Mouse (Mus musculus): ENCODE data around the gene Dmbt1. TPM values are rescaled to one million over a fixed set of nuclear protein-coding genes. Genes with fewer than 3 reads are reported as not detected.
"Not testable (repeated sequence)": the region's sequence is repeated elsewhere in the genome, so short reads cannot be mapped to it uniquely, and the experiment has no call there.

Gene Dmbt1
- not detected for polyA plus RNA-seq (2017; shearing (Covaris generic))

GRCm38 (mm10) chr7:131031755-131032154, at the start of gene Dmbt1:
TSS of gene Dmbt1 (plus strand) at chr7:131032053.
- ATAC-seq = no peak

GRCm38 (mm10) chr7:130982371-130982770, 49.5 kb upstream of the Dmbt1 start:
- ATAC-seq = no peak

- ATAC-seq = no peak
These were observed 49.0 kb upstream of the Dmbt1 start for GRCm38 (mm10) chr7:130982881-130983280.

GRCm38 (mm10) chr7:130984294-130984693, 47.6 kb upstream of the Dmbt1 start:
- no peak for ATAC-seq

- ATAC-seq = no peak
These were observed 46.7 kb upstream of the Dmbt1 start for GRCm38 (mm10) chr7:130985193-130985592.

GRCm38 (mm10) chr7:130985716-130986115, 46.1 kb upstream of the Dmbt1 start:
- ATAC-seq = no peak

- ATAC-seq = no peak
These were observed 43.7 kb upstream of the Dmbt1 start for GRCm38 (mm10) chr7:130988146-130988545.

- no peak for ATAC-seq
These were observed 42.5 kb upstream of the Dmbt1 start for GRCm38 (mm10) chr7:130989371-130989770.

- no peak for ATAC-seq
These were observed 40.6 kb upstream of the Dmbt1 start for GRCm38 (mm10) chr7:130991174-130991789.

GRCm38 (mm10) chr7:130993907-130994306, 37.9 kb upstream of the Dmbt1 start:
- no peak for ATAC-seq

- ATAC-seq = no peak
These were observed 29.7 kb upstream of the Dmbt1 start for GRCm38 (mm10) chr7:131001976-131002726.

- no peak for ATAC-seq
These were observed 27.8 kb upstream of the Dmbt1 start for GRCm38 (mm10) chr7:131004071-131004470.

- no peak for ATAC-seq
These were observed 24.6 kb upstream of the Dmbt1 start for GRCm38 (mm10) chr7:131007221-131007620.

GRCm38 (mm10) chr7:131009178-131009577, 22.7 kb upstream of the Dmbt1 start:
- no peak for ATAC-seq

- no peak for ATAC-seq
These were observed 20.0 kb upstream of the Dmbt1 start for GRCm38 (mm10) chr7:131011901-131012300.

GRCm38 (mm10) chr7:131019181-131019580, 12.7 kb upstream of the Dmbt1 start:
- ATAC-seq = no peak

- ATAC-seq = no peak
These were observed 7.0 kb upstream of the Dmbt1 start for GRCm38 (mm10) chr7:131024807-131025206.

- ATAC-seq = no peak
These were observed 4.3 kb upstream of the Dmbt1 start for GRCm38 (mm10) chr7:131027557-131027956.

GRCm38 (mm10) chr7:131036396-131036795, 4.5 kb downstream of the Dmbt1 start:
- no peak for ATAC-seq

GRCm38 (mm10) chr7:131037083-131037482, 5.2 kb downstream of the Dmbt1 start:
- no peak for ATAC-seq

GRCm38 (mm10) chr7:131040760-131041159, 8.9 kb downstream of the Dmbt1 start:
- not testable (repeated sequence) for ATAC-seq

GRCm38 (mm10) chr7:131042657-131043056, 10.8 kb downstream of the Dmbt1 start:
- no peak for ATAC-seq

- not testable (repeated sequence) for ATAC-seq
These were observed 13.5 kb downstream of the Dmbt1 start for GRCm38 (mm10) chr7:131045258-131045835.

GRCm38 (mm10) chr7:131049829-131050228, 18.0 kb downstream of the Dmbt1 start:
- ATAC-seq = not testable (repeated sequence)

Data from CD4-positive, CD25-positive, alpha-beta regulatory T cell, adult 4 months (primary cell).